Mouse (Mus musculus) midbrain, embryonic 16.5 days (tissue): ENCODE measurements around the gene Grin2a. TPM values are rescaled to one million over a fixed set of nuclear protein-coding genes. Genes with fewer than 3 reads are reported as not detected.
"Not testable (repeated sequence)": the region's sequence is repeated elsewhere in the genome, so short reads cannot be mapped to it uniquely, and the experiment has no call there.

Experiments
- ATAC-seq: fragments of 200-750 bp; cut with Nextera tagmentation; 2 replicates; pipeline ENCODE4 v1.8.0; 2017; ENCODE audit warnings: moderate TSS enrichment
- H3K27ac ChIP-seq: fragments of 300-500 bp; sonication (generic); 2 replicates; pipeline ENCODE4 v1.5.1; 2014; ENCODE audit warnings: mild to moderate bottlenecking, low read length, mixed read lengths
- H3K27me3 ChIP-seq: fragments of 300-500 bp; sonication (generic); 2 replicates; pipeline ENCODE4 v1.6.1; 2014; ENCODE audit warnings: low read depth, low read length, mixed read lengths; ENCODE audit not compliant: control insufficient read depth, insufficient read depth
- H3K36me3 ChIP-seq: fragments of 300-500 bp; sonication (generic); 2 replicates; pipeline ENCODE4 v1.6.1; 2014; ENCODE audit warnings: mild to moderate bottlenecking, low read length, moderate library complexity, mixed read lengths; ENCODE audit not compliant: control insufficient read depth, insufficient read depth
- H3K4me1 ChIP-seq: fragments of 300-500 bp; sonication (generic); 2 replicates; pipeline ENCODE4 v1.6.1; 2014; ENCODE audit warnings: mild to moderate bottlenecking, low read length, mixed read lengths; ENCODE audit not compliant: control insufficient read depth, insufficient read depth
- H3K4me2 ChIP-seq: fragments of 300-500 bp; sonication (generic); 2 replicates; pipeline ENCODE4 v1.6.1; 2014; ENCODE audit warnings: mild to moderate bottlenecking, low read length, mixed read lengths
- H3K4me3 ChIP-seq: fragments of 300-500 bp; sonication (generic); 2 replicates; pipeline ENCODE4 v1.5.1; 2014; ENCODE audit warnings: low read depth, mild to moderate bottlenecking, low read length, moderate library complexity, mixed read lengths
- H3K9ac ChIP-seq: fragments of 300-500 bp; sonication (generic); 2 replicates; pipeline ENCODE4 v1.6.1; 2014; ENCODE audit warnings: low read depth, low read length, mixed read lengths
- H3K9me3 ChIP-seq: fragments of 300-500 bp; sonication (generic); replicated peaks from 2 replicates; pipeline ENCODE4 v1.6.1; 2014; ENCODE audit warnings: mild to moderate bottlenecking, low read length, mixed read lengths; ENCODE audit not compliant: control insufficient read depth, poor library complexity, severe bottlenecking
- WGBS: fragments of 180-500 bp; shearing (Covaris S2); extraction: QIAGEN DNeasy Blood & Tissue Kit; methylation state at CpG from one replicate; pipeline ENCODE4 v1.1.7; 2014; 5-methylcytosine and 5-hydroxymethylcytosine counted together
- polyA plus RNA-seq: library from polyadenylated mRNA; unstranded; fragments of >200 nt; fragmentation: Nextera tagmentation; extraction: Ambion mirVana; gene quantifications from 2 replicates; pipeline ENCODE4 v1.2.1, GENCODE M21; 2015

Gene Grin2a
- polyA plus RNA-seq, 1 experiment from 2014 or later = 7.6 TPM

- Histone ChIP-seq H3K36me3 (no peaks in the 10 kb centered on the region), H3K27me3 (no peaks in the 10 kb centered on the region), H3K9me3 (no peaks in the 10 kb centered on the region), H3K27ac (no peak overlapping the region), H3K4me3 (no peak overlapping the region), H3K9ac (no peak overlapping the region), H3K4me1 (no peaks in the 10 kb centered on the region), H3K4me2 (no peak overlapping the region)
- ATAC-seq = no peak
- WGBS = 86% methylated on average over 2 of the region's 2 CpGs
Measured at GRCm38 (mm10) chr16:9663508-9663907, 331.9 kb downstream of the Grin2a start.

DNA sequence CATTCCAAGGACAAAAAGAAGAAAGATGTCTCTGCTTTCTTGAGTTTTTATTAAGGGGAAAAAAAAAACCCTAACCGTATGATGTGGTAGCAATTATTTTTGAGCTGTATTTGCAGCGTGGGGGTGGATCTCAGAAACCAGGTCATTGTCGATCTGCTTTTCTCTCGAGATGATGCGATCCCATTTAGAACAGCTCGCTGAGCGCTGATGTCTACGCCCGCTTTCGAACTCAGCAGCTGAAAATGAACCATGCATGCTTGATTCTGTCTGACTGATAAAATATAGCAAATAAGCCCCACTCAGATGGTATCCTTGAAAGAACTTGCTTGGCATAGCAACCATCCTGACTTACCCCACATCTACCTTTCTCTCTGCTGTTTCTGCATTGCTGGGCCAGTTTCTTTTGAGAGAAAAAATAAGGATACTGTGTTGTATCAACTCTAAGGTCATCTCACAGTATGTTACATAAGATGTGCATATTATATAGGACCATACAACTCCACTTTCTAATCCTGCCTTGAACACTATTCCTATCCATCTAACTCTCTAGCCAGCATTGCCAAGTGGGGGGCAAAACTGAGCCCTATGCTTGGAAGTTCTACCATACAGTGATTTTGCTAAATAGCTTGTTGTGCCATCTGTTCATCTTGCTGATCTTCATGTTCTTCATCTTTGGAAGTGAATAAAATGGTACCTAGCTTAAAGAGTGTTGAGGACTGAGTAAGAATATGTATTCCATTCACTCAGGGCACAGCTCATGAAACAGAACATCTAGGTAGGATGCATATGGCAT, 369.5 kb downstream of the Grin2a start:
- Histone ChIP-seq H3K4me2 (no peak overlapping the region), H3K9ac (no peak overlapping the region), H3K27me3 (no peaks in the 10 kb centered on the region), H3K9me3 (no peaks in the 10 kb centered on the region), H3K4me3 (no peak overlapping the region), H3K27ac (no peak overlapping the region), H3K4me1 (no peaks in the 10 kb centered on the region), H3K36me3 (no peaks in the 10 kb centered on the region)
- no peak for ATAC-seq
- WGBS = 85% methylated on average over 10 of the region's 10 CpGs

DNA sequence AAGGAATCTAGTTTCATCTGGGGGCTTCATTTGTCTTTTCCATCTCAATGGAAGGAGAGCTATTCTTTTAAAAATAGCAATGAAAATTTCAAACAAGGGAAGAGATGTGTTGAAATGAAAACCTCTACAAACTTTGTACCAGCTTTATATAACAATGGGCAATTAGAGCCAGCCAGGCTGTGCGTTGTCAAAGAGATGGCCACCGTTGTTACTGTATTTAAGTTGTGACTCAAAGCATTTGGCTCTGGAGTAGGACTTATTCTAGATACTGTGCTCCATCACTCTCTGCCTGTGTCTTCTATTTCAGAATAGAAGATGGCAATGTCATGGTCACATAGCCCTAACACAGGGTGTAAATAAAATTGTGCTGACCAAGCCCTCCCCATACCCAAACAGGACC, 371.0 kb downstream of the Grin2a start:
- no peak overlapping the region for H3K4me3 ChIP-seq
- H3K9ac ChIP-seq = no peak overlapping the region
- H3K36me3 ChIP-seq = no peaks in the 10 kb centered on the region
- H3K4me1 ChIP-seq = no peaks in the 10 kb centered on the region
- H3K9me3 ChIP-seq = no peaks in the 10 kb centered on the region
- no peaks in the 10 kb centered on the region for H3K27me3 ChIP-seq
- no peak overlapping the region for H3K4me2 ChIP-seq
- no peak for ATAC-seq
- no peak overlapping the region for H3K27ac ChIP-seq
- 94% methylated on average over 2 of the region's 2 CpGs for WGBS

DNA sequence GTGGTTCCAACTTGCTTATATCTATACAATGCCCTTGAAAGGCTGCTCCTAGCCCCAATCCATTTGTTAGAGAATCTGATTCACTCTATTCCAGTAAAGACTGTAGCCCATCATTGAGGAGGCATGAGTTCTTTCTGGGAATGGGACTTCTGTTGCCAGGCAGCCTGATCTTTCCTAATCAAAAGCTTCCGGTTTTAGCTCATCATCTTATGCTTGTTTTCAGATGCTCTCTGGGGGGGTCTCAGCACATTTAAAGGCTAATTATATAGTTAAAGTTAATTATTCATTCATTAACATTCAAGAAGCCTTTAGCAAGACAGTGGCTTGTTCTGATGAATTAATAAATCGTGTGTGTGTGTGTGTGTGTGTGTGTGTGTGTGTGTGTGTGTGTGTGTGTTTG, 377.2 kb downstream of the Grin2a start:
- Histone ChIP-seq H3K4me2 (no peak overlapping the region), H3K9ac (no peak overlapping the region), H3K36me3 (no peaks in the 10 kb centered on the region), H3K4me1 (no peaks in the 10 kb centered on the region), H3K9me3 (no peaks in the 10 kb centered on the region), H3K27ac (no peak overlapping the region), H3K4me3 (no peak overlapping the region), H3K27me3 (no peaks in the 10 kb centered on the region)
- 49% methylated on average over 2 of the region's 2 CpGs for WGBS
- no peak for ATAC-seq

- Histone ChIP-seq H3K4me1 (no peaks in the 10 kb centered on the region), H3K9ac (no peak overlapping the region), H3K36me3 (no peaks in the 10 kb centered on the region), H3K4me2 (no peak overlapping the region), H3K9me3 (no peaks in the 10 kb centered on the region), H3K27ac (no peak overlapping the region), H3K4me3 (no peak overlapping the region), H3K27me3 (no peaks in the 10 kb centered on the region)
- ATAC-seq = no peak
- 90% methylated on average over 2 of the region's 2 CpGs for WGBS
Measured at GRCm38 (mm10) chr16:9617215-9617614, 378.1 kb downstream of the Grin2a start.

DNA sequence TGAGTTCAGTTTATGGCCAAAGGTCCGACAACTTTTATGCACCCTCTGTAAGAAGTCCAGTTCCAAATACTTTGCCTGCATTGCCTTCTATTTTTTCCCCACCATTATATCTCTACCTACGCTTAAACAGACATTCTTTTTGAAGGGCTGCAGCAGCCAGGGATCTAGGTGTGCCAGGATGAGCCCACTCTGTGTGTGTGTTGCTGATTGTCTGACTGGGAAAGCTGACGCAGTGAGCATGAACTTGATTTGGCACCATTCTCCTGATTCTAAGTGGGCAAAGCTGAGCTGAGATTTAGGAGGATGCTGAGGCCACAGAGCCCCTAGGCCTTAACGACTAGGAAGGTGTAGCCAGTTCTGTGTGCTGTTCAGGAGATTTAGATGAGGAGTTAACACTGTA, 378.6 kb downstream of the Grin2a start:
- no peak for ATAC-seq
- Histone ChIP-seq H3K4me1 (no peaks in the 10 kb centered on the region), H3K4me3 (no peak overlapping the region), H3K27ac (no peak overlapping the region), H3K27me3 (no peaks in the 10 kb centered on the region), H3K36me3 (no peaks in the 10 kb centered on the region), H3K9me3 (no peaks in the 10 kb centered on the region), H3K4me2 (no peak overlapping the region), H3K9ac (no peak overlapping the region)
- 91% methylated on average over 4 of the region's 4 CpGs for WGBS

DNA sequence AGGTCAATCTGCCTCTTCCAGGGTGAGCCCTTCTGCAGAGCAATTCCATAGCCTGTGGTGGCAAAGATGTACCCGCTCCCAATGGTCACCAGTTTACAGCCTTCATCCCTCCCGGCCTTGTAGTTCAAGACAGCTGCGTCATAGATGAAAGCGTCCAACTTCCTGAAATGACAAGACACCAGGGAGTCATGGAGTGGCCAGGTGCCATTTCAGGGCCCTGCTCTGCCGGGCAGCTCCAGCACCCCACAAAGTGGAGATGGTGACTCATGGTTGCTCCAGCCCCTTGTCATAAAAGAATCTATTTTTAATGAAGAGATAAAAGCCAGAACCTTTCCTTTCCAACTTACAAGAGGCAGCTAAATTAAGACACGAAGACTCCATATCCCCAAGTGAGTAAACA, 382.8 kb downstream of the Grin2a start:
- H3K27ac ChIP-seq, H3K9me3 ChIP-seq, H3K36me3 ChIP-seq, H3K27me3 ChIP-seq, H3K9ac ChIP-seq, H3K4me2 ChIP-seq, ATAC-seq, H3K4me3 ChIP-seq, H3K4me1 ChIP-seq: not testable (repeated sequence)
- WGBS = 89% methylated on average over 5 of the region's 6 CpGs

DNA sequence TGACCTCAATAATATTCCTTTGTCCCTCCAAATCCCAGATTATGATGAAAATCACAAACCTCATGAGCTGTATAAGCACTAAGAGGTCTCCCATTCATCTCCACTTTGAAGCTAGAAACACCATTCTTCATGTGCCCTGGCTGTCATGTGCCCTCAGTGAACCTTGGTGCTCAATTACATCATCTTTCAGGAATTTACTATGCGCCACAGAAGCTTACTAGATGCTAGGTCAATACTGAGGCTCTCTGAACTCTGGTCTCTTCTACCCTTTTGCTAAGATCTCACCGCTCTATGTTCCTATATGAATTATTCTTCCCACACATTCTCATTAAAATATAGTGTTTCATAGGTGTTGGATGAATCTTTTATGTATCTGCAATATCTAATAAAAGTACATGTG, 387.9 kb downstream of the Grin2a start:
- H3K9me3 ChIP-seq = no peaks in the 10 kb centered on the region
- 82% methylated on average over 2 of the region's 2 CpGs for WGBS
- no peak overlapping the region for H3K4me3 ChIP-seq
- H3K4me2 ChIP-seq = no peak overlapping the region
- no peak overlapping the region for H3K27ac ChIP-seq
- no peaks in the 10 kb centered on the region for H3K27me3 ChIP-seq
- H3K36me3 ChIP-seq = no peaks in the 10 kb centered on the region
- no peaks in the 10 kb centered on the region for H3K4me1 ChIP-seq
- no peak overlapping the region for H3K9ac ChIP-seq
- ATAC-seq = no peak

GRCm38 (mm10) chr16:9603983-9604382, 391.4 kb downstream of the Grin2a start:
- no peaks in the 10 kb centered on the region for H3K4me1 ChIP-seq
- H3K4me3 ChIP-seq = no peak overlapping the region
- H3K27me3 ChIP-seq = no peaks in the 10 kb centered on the region
- H3K9ac ChIP-seq = no peak overlapping the region
- no peak overlapping the region for H3K27ac ChIP-seq
- H3K4me2 ChIP-seq = no peak overlapping the region
- no peaks in the 10 kb centered on the region for H3K36me3 ChIP-seq
- no peak for ATAC-seq
- H3K9me3 ChIP-seq = no peaks in the 10 kb centered on the region
- 95% methylated on average over 5 of the region's 5 CpGs for WGBS
